Mouse (Mus musculus) kidney, embryonic 14.5 days (tissue): Measurements from ENCODE around the gene Hacd3. TPM values are rescaled to one million over a fixed set of nuclear protein-coding genes. Genes with fewer than 3 reads are reported as not detected.

ENCODE experiments used
- ATAC-seq: fragments of 200-750 bp; cut with Nextera tagmentation; 2 replicates; pipeline ENCODE4 v1.8.0; 2017; ENCODE audit warnings: moderate number of reproducible peaks, mild to moderate bottlenecking, moderate TSS enrichment, moderate library complexity; ENCODE audit not compliant: low FRiP score, low TSS enrichment
- H3K27ac ChIP-seq: fragments of 300-500 bp; sonication (generic); 2 replicates; pipeline ENCODE4 v1.5.1; 2014; ENCODE audit warnings: low read depth, mild to moderate bottlenecking, low read length, moderate library complexity, mixed read lengths
- H3K27me3 ChIP-seq: fragments of 300-500 bp; sonication (generic); 2 replicates; pipeline ENCODE4 v1.6.1; 2014; ENCODE audit warnings: mild to moderate bottlenecking, low read length; ENCODE audit not compliant: control insufficient read depth, insufficient read depth
- H3K36me3 ChIP-seq: fragments of 300-500 bp; sonication (generic); 2 replicates; pipeline ENCODE4 v1.6.1; 2014; ENCODE audit warnings: low read length, mixed read lengths; ENCODE audit not compliant: control insufficient read depth, insufficient read depth
- H3K4me1 ChIP-seq: fragments of 300-500 bp; sonication (generic); 2 replicates; pipeline ENCODE4 v1.6.1; 2014; ENCODE audit warnings: low read length, mixed read lengths; ENCODE audit not compliant: control insufficient read depth, insufficient read depth
- H3K4me2 ChIP-seq: fragments of 300-500 bp; sonication (generic); replicated peaks from 2 replicates; pipeline ENCODE4 v1.6.1; 2014; ENCODE audit warnings: low read depth, mild to moderate bottlenecking, low read length
- H3K4me3 ChIP-seq: fragments of 300-500 bp; sonication (generic); 2 replicates; pipeline ENCODE4 v1.5.1; 2014; ENCODE audit warnings: mild to moderate bottlenecking, low read length
- H3K9ac ChIP-seq: fragments of 300-500 bp; sonication (generic); 2 replicates; pipeline ENCODE4 v1.6.1; 2014; ENCODE audit warnings: low read depth, mild to moderate bottlenecking, low read length, moderate library complexity
- H3K9me3 ChIP-seq: fragments of 300-500 bp; sonication (generic); 2 replicates; pipeline ENCODE4 v1.6.1; 2016; ENCODE audit warnings: low read length; ENCODE audit not compliant: control insufficient read depth
- whole genome bisulfite sequencing: fragments of 180-500 bp; shearing (Covaris S2); extraction: QIAGEN DNeasy Blood & Tissue Kit; methylation state at CpG from one replicate; pipeline ENCODE4 v1.1.7; 2014; 5-methylcytosine and 5-hydroxymethylcytosine counted together
- polyA plus RNA-seq: library from polyadenylated mRNA; unstranded; fragments of >200 nt; fragmentation: Nextera tagmentation; extraction: Ambion mirVana; gene quantifications from 2 replicates; pipeline ENCODE4 v1.2.1, GENCODE M21; 2014

Hacd3 gene
- polyA plus RNA-seq, 1 experiment from 2014 or later = 85.6 TPM

GRCm38 (mm10) chr9:64947483-64948095 is 73.9 kb downstream of the Hacd3 start:
- 91% methylated on average over 9 of the region's 9 CpGs for WGBS
- Histone ChIP-seq H3K27me3 (no peaks in the 10 kb centered on the region; the same call in 1 of the 2 replicates), H3K4me1 (peaks cover 16% of the 10 kb centered on the region; the same call in 1 of the 2 replicates), H3K9me3 (no peaks in the 10 kb centered on the region), H3K27ac (no peak overlapping the region), H3K9ac (no peak overlapping the region), H3K36me3 (no peaks in the 10 kb centered on the region), H3K4me3 (no peak overlapping the region), H3K4me2 (no peak overlapping the region)
- ATAC-seq = no peak

- peaks cover 19% of the 10 kb centered on the region for H3K4me1 ChIP-seq
- H3K9me3 ChIP-seq = no peaks in the 10 kb centered on the region
- no peaks in the 10 kb centered on the region for H3K27me3 ChIP-seq
- WGBS = 8% methylated on average over 11 of the region's 11 CpGs
- H3K4me2 ChIP-seq = peak overlapping the region; percentile 19; the same call in 1 of the 2 replicates
- H3K4me3 ChIP-seq = no peak overlapping the region
- H3K9ac ChIP-seq = no peak overlapping the region
- no peaks in the 10 kb centered on the region for H3K36me3 ChIP-seq
- no peak for ATAC-seq
- H3K27ac ChIP-seq = no peak overlapping the region
These were observed 77.5 kb downstream of the Hacd3 start for GRCm38 (mm10) chr9:64943997-64944396.

- no peak overlapping the region for H3K27ac ChIP-seq
- H3K27me3 ChIP-seq = no peaks in the 10 kb centered on the region
These were observed 79.8 kb downstream of the Hacd3 start for GRCm38 (mm10) chr9:64941650-64942049.

GRCm38 (mm10) chr9:64940731-64941346 is 80.7 kb downstream of the Hacd3 start:
- Histone ChIP-seq H3K4me3 (no peak overlapping the region), H3K27me3 (no peaks in the 10 kb centered on the region), H3K9ac (no peak overlapping the region), H3K36me3 (no peaks in the 10 kb centered on the region), H3K9me3 (no peaks in the 10 kb centered on the region), H3K4me1 (peaks cover 16% of the 10 kb centered on the region; the same call in 1 of the 2 replicates), H3K4me2 (no peak overlapping the region), H3K27ac (no peak overlapping the region)
- WGBS = 57% methylated on average over 11 of the region's 11 CpGs
- no peak for ATAC-seq

More at GRCm38 (mm10) chr9:64941650-64942049, 79.8 kb downstream of the Hacd3 start:
- Histone ChIP-seq H3K36me3 (no peaks in the 10 kb centered on the region), H3K9me3 (no peaks in the 10 kb centered on the region), H3K4me2 (no peak overlapping the region), H3K9ac (no peak overlapping the region), H3K4me3 (no peak overlapping the region), H3K4me1 (peaks cover 19% of the 10 kb centered on the region)
- 86% methylated on average over 4 of the region's 4 CpGs for WGBS
- no peak for ATAC-seq

GRCm38 (mm10) chr9:64939790-64940189 is 81.7 kb downstream of the Hacd3 start:
- H3K9ac ChIP-seq = no peak overlapping the region
- ATAC-seq = no peak
- H3K4me2 ChIP-seq = no peak overlapping the region
- WGBS = 83% methylated on average over 2 of the region's 2 CpGs
- no peak overlapping the region for H3K4me3 ChIP-seq
- no peak overlapping the region for H3K27ac ChIP-seq
- no peaks in the 10 kb centered on the region for H3K36me3 ChIP-seq
- H3K9me3 ChIP-seq = no peaks in the 10 kb centered on the region
- H3K4me1 ChIP-seq = peaks cover 10% of the 10 kb centered on the region; the same call in 1 of the 2 replicates
- no peaks in the 10 kb centered on the region for H3K27me3 ChIP-seq

GRCm38 (mm10) chr9:64939281-64939680 is 82.2 kb downstream of the Hacd3 start:
- Histone ChIP-seq H3K4me2 (no peak overlapping the region), H3K4me1 (peaks cover 7% of the 10 kb centered on the region; the same call in 1 of the 2 replicates), H3K4me3 (no peak overlapping the region), H3K36me3 (no peaks in the 10 kb centered on the region), H3K9ac (no peak overlapping the region), H3K27ac (no peak overlapping the region), H3K27me3 (no peaks in the 10 kb centered on the region), H3K9me3 (no peaks in the 10 kb centered on the region)
- no peak for ATAC-seq
- WGBS = 59% methylated on average over 4 of the region's 4 CpGs

GRCm38 (mm10) chr9:64938535-64938934 is 83.0 kb downstream of the Hacd3 start:
- Histone ChIP-seq H3K9me3 (no peaks in the 10 kb centered on the region), H3K4me2 (no peak overlapping the region), H3K4me3 (no peak overlapping the region), H3K27ac (no peak overlapping the region), H3K27me3 (no peaks in the 10 kb centered on the region), H3K9ac (no peak overlapping the region), H3K4me1 (peaks cover 3% of the 10 kb centered on the region; the same call in 1 of the 2 replicates), H3K36me3 (no peaks in the 10 kb centered on the region)
- 85% methylated on average over 5 of the region's 5 CpGs for WGBS
- no peak for ATAC-seq

- 64% methylated on average over 5 of the region's 5 CpGs for WGBS
- Histone ChIP-seq H3K27ac (no peak overlapping the region), H3K4me1 (peaks cover 3% of the 10 kb centered on the region; the same call in 1 of the 2 replicates), H3K4me2 (no peak overlapping the region), H3K27me3 (no peaks in the 10 kb centered on the region), H3K4me3 (no peak overlapping the region), H3K9ac (no peak overlapping the region), H3K9me3 (no peaks in the 10 kb centered on the region), H3K36me3 (no peaks in the 10 kb centered on the region)
- no peak for ATAC-seq
These were observed 84.0 kb downstream of the Hacd3 start for GRCm38 (mm10) chr9:64937491-64937890.
